Mouse (Mus musculus): Measurements from ENCODE around the gene Rpl13a.

GRCm38 (mm10) chr7:45106441-45106840 is 22.1 kb downstream of the Rpl13a start:
- no peak for TF ChIP-seq CTCF (IDR thresholded peaks at IDR 0.05; ENCODE audit: extremely low read depth, insufficient read depth, low read length)
- no peak for TF ChIP-seq POLR2A (IDR thresholded peaks at IDR 0.05; ENCODE audit: extremely low read depth, insufficient read depth, low read length)

Measured in cortical plate, adult 2 months (tissue).